Mouse (Mus musculus): ENCODE results near the gene Spop. TPM values are rescaled to one million over a fixed set of nuclear protein-coding genes. Genes with fewer than 3 reads are reported as not detected.

The Spop gene
- polyA plus RNA-seq, 1 experiment: 38.5 TPM

- no peak for DNase-seq (ENCODE audit: low read depth)
These were observed 3.5 kb downstream of the Spop start for GRCm38 (mm10) chr11:95417341-95417740.

- DNase-seq (ENCODE audit: low read depth): no peak
These were observed 7.1 kb downstream of the Spop start for GRCm38 (mm10) chr11:95420880-95421435.

- no peak for DNase-seq (ENCODE audit: low read depth)
These were observed 9.6 kb downstream of the Spop start for GRCm38 (mm10) chr11:95423505-95423904.

- no peak for DNase-seq (ENCODE audit: low read depth)
These were observed 17.5 kb downstream of the Spop start for GRCm38 (mm10) chr11:95431344-95431743.

- no peak for DNase-seq (ENCODE audit: low read depth)
These were observed 18.3 kb downstream of the Spop start for GRCm38 (mm10) chr11:95432194-95432593.

- no peak for DNase-seq (ENCODE audit: low read depth)
These were observed 31.5 kb downstream of the Spop start for GRCm38 (mm10) chr11:95445371-95445770.

GRCm38 (mm10) chr11:95446580-95447305 is 32.9 kb downstream of the Spop start:
- no peak for DNase-seq (ENCODE audit: low read depth)

GRCm38 (mm10) chr11:95448346-95448745 is 34.5 kb downstream of the Spop start:
- DNase-seq (ENCODE audit: low read depth): no peak

- no peak for DNase-seq (ENCODE audit: low read depth)
These were observed 41.5 kb downstream of the Spop start for GRCm38 (mm10) chr11:95455331-95455730.

- DNase-seq (ENCODE audit: low read depth): no peak
These were observed 47.0 kb downstream of the Spop start for GRCm38 (mm10) chr11:95460872-95461271.

- DNase-seq (ENCODE audit: low read depth): no peak
These were observed 48.3 kb downstream of the Spop start for GRCm38 (mm10) chr11:95462168-95462567.

- no peak for DNase-seq (ENCODE audit: low read depth)
These were observed 53.9 kb downstream of the Spop start for GRCm38 (mm10) chr11:95467731-95468130.

- no peak for DNase-seq (ENCODE audit: low read depth)
These were observed 59.1 kb downstream of the Spop start for GRCm38 (mm10) chr11:95472942-95473341.

- DNase-seq (ENCODE audit: low read depth): no peak
These were observed 59.6 kb downstream of the Spop start for GRCm38 (mm10) chr11:95473456-95473855.

GRCm38 (mm10) chr11:95476323-95476722 is 62.4 kb downstream of the Spop start:
- no peak for DNase-seq (ENCODE audit: low read depth)

GRCm38 (mm10) chr11:95479458-95479857 is 65.6 kb downstream of the Spop start:
- DNase-seq (ENCODE audit: low read depth): no peak

GRCm38 (mm10) chr11:95480662-95481061 is 66.8 kb downstream of the Spop start:
- no peak for DNase-seq (ENCODE audit: low read depth)

- no peak for DNase-seq (ENCODE audit: low read depth)
These were observed 71.8 kb downstream of the Spop start for GRCm38 (mm10) chr11:95485634-95486033.

- DNase-seq (ENCODE audit: low read depth): no peak
These were observed 73.4 kb downstream of the Spop start for GRCm38 (mm10) chr11:95487237-95487636.

GRCm38 (mm10) chr11:95490104-95490503 is 76.2 kb downstream of the Spop start:
- DNase-seq (ENCODE audit: low read depth): no peak

GRCm38 (mm10) chr11:95492256-95492655 is 78.4 kb downstream of the Spop start:
- DNase-seq (ENCODE audit: low read depth): no peak

GRCm38 (mm10) chr11:95493010-95493409 is 79.1 kb downstream of the Spop start:
- DNase-seq (ENCODE audit: low read depth): no peak

GRCm38 (mm10) chr11:95493950-95494349 is 80.1 kb downstream of the Spop start:
- no peak for DNase-seq (ENCODE audit: low read depth)

- no peak for DNase-seq (ENCODE audit: low read depth)
These were observed 80.5 kb downstream of the Spop start for GRCm38 (mm10) chr11:95494374-95494773.
